Mouse (Mus musculus) midbrain, embryonic 15.5 days (tissue): Measurements from ENCODE around the gene Agtr1b. TPM values are rescaled to one million over a fixed set of nuclear protein-coding genes. Genes with fewer than 3 reads are reported as not detected.

Source experiments
- ATAC-seq: fragments of 200-750 bp; cut with Nextera tagmentation; replicated peaks from 2 replicates; pipeline ENCODE4 v1.8.0; 2017; ENCODE audit warnings: moderate TSS enrichment
- H3K27ac ChIP-seq: fragments of 300-500 bp; sonication (generic); 2 replicates; pipeline ENCODE4 v1.5.1; 2015; ENCODE audit warnings: mild to moderate bottlenecking, inconsistent platforms
- H3K27me3 ChIP-seq: fragments of 300-500 bp; sonication (generic); replicated peaks from 2 replicates; pipeline ENCODE4 v1.6.1; 2015; ENCODE audit warnings: inconsistent platforms
- H3K36me3 ChIP-seq: fragments of 300-500 bp; sonication (generic); replicated peaks from 2 replicates; pipeline ENCODE4 v1.6.1; 2015; ENCODE audit warnings: inconsistent platforms
- H3K4me1 ChIP-seq: fragments of 300-500 bp; sonication (generic); 2 replicates; pipeline ENCODE4 v1.6.1; 2015; ENCODE audit warnings: inconsistent platforms
- H3K4me2 ChIP-seq: fragments of 300-500 bp; sonication (generic); 2 replicates; pipeline ENCODE4 v1.6.1; 2015; ENCODE audit warnings: inconsistent platforms, mild to moderate bottlenecking, moderate library complexity
- H3K4me3 ChIP-seq: fragments of 300-500 bp; sonication (generic); 2 replicates; pipeline ENCODE4 v1.5.1; 2015; ENCODE audit warnings: mild to moderate bottlenecking, inconsistent platforms
- H3K9ac ChIP-seq: fragments of 300-500 bp; sonication (generic); 2 replicates; pipeline ENCODE4 v1.6.1; 2015; ENCODE audit warnings: mild to moderate bottlenecking, inconsistent platforms
- H3K9me3 ChIP-seq: fragments of 300-500 bp; sonication (generic); 2 replicates; pipeline ENCODE4 v1.6.1; 2016; ENCODE audit warnings: inconsistent platforms
- WGBS: fragments of 180-500 bp; shearing (Covaris S2); methylation state at CpG from one replicate; pipeline ENCODE4 v1.1.7; 2015; ENCODE audit warnings: mixed read lengths; 5-methylcytosine and 5-hydroxymethylcytosine counted together
- polyA plus RNA-seq: library from polyadenylated mRNA; unstranded; fragments of >200 nt; fragmentation: Nextera tagmentation; extraction: Ambion mirVana; gene quantifications from 2 replicates; pipeline ENCODE4 v1.2.1, GENCODE M21; 2015

Gene Agtr1b
- polyA plus RNA-seq, 1 experiment from 2014 or later, result not detected

DNA sequence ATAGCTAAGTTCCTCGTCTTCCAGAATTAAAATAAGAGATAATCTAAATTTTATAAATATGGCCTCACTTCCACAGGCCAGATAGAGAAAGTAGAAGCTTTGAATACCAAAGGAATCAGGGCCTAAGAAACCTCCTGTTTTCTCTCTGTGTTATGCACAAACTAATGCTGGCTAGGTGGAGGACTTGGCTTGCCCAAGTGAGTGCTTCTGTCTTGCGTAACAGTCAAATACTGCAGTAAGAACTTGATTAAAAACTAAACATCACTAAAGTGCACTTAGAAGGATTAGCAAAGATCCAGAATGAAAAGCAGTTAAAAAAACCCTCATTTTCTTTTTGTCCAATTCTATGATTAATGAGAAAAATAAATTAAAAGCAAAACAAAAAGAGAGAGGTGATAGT lies 78.2 kb downstream of the Agtr1b start:
- H3K4me1 ChIP-seq, result no peaks in the 10 kb centered on the region
- H3K36me3 ChIP-seq, result no peaks in the 10 kb centered on the region
- H3K4me2 ChIP-seq, result no peak overlapping the region
- no peak for ATAC-seq
- H3K27ac ChIP-seq, result no peak overlapping the region
- WGBS, result 89% methylated on average over 2 of the region's 2 CpGs
- H3K9ac ChIP-seq, result no peak overlapping the region
- H3K4me3 ChIP-seq, result no peak overlapping the region
- H3K27me3 ChIP-seq, result no peaks in the 10 kb centered on the region
- H3K9me3 ChIP-seq, result no peaks in the 10 kb centered on the region

DNA sequence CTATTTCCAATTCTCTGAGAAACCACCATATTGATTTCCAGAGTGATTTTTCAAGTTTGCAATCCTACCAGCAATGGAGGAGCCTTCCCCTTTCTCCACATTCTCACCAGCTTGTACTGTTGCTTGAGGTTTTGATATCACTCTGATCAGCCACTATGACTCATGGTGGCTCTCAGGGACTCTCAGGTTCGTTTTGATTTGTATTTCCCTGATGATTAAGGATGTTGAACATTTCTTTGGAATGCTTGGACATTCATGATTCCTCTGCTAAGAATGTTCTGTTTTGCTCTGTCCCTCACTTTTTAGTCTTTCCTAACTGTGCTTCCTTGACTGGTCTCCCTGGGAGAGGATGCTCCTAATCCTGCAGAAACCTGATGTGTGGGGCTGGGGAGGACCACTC lies 85.2 kb downstream of the Agtr1b start:
- Histone ChIP-seq H3K4me3 (no peak overlapping the region), H3K4me2 (no peak overlapping the region), H3K9ac (no peak overlapping the region), H3K4me1 (no peaks in the 10 kb centered on the region), H3K36me3 (no peaks in the 10 kb centered on the region), H3K27ac (no peak overlapping the region), H3K9me3 (no peaks in the 10 kb centered on the region), H3K27me3 (no peaks in the 10 kb centered on the region)
- 57% methylated on average over 1 of the region's 1 CpGs for WGBS
- ATAC-seq, result no peak

DNA sequence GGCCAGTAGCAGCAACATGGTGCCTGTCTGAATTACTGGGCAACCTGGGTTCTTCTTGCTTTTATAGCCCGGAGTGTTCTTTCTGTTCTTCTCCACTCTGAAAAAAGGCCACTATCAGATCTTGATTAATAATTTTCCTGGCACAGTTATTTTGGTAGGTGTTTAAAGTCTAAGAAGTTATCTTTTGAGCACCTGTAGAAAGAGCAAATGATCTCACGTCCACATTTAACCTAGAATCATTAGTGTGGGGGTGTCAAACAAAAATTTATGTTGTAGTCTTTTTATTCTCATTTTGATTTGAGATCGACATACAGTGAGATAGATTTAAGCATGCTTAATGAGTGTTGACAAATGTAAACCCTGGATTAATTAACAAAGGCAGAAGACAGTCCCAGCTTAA lies 91.3 kb downstream of the Agtr1b start, which contains the start of gene Cpb1:
TSS of gene Cpb1 (minus strand) at position 101 of the 400 bp plus-strand sequence.
- Histone ChIP-seq H3K4me1 (no peaks in the 10 kb centered on the region), H3K9ac (no peak within 1 kb of the TSS), H3K4me3 (no peak within 1 kb of the TSS), H3K36me3 (no peaks in the 10 kb centered on the region), H3K9me3 (no peaks in the 10 kb centered on the region), H3K27ac (no peak within 1 kb of the TSS), H3K4me2 (no peak within 1 kb of the TSS), H3K27me3 (no peaks in the 10 kb centered on the region)
- ATAC-seq, result no peak
- 91% methylated on average over 3 of the region's 3 CpGs for WGBS

Other genes starting within 250 kb of the Agtr1b start
- 47.3 and 48.5 TPM in 2 replicates for gene Gyg, start 211.9 kb downstream of the Agtr1b start, polyA plus RNA-seq
- 0.15 and 1.3 TPM in 2 replicates for gene Cpa3, start 125.0 kb downstream of the Agtr1b start, polyA plus RNA-seq
- 0.08 and 0.21 TPM in 2 replicates for gene Cpb1, start 91.4 kb downstream of the Agtr1b start, polyA plus RNA-seq